Mouse (Mus musculus) ES-Bruce4 (cell line): ENCODE data around the gene Cfap43. TPM values are rescaled to one million over a fixed set of nuclear protein-coding genes. Genes with fewer than 3 reads are reported as not detected.

Source experiments
- H3K27ac ChIP-seq: 2 replicates; pipeline ENCODE4 v1.5.1; 2012; ENCODE audit warnings: low read length, inconsistent platforms; ENCODE audit not compliant: insufficient read depth
- H3K27me3 ChIP-seq: 2 replicates; pipeline ENCODE4 v1.6.1; 2012; ENCODE audit warnings: mild to moderate bottlenecking, low read length, inconsistent platforms; ENCODE audit not compliant: control insufficient read depth, poor library complexity, insufficient read depth, severe bottlenecking
- H3K36me3 ChIP-seq: 2 replicates; pipeline ENCODE4 v1.6.1; 2012; ENCODE audit warnings: inconsistent platforms, mild to moderate bottlenecking, low read length, moderate library complexity; ENCODE audit not compliant: control insufficient read depth, poor library complexity, insufficient read depth, severe bottlenecking
- H3K4me1 ChIP-seq: one replicate; pipeline ENCODE4 v1.8.1; 2011; ENCODE audit warnings: low read length; ENCODE audit not compliant: control insufficient read depth, insufficient read depth
- H3K4me3 ChIP-seq: 2 replicates; pipeline ENCODE4 v1.5.1; 2011; ENCODE audit warnings: low read depth, mild to moderate bottlenecking, low read length
- H3K9ac ChIP-seq: 2 replicates; pipeline ENCODE4 v1.6.1; 2012; ENCODE audit warnings: low read depth, mild to moderate bottlenecking, inconsistent platforms; ENCODE audit not compliant: poor library complexity, severe bottlenecking
- H3K9me3 ChIP-seq: replicated peaks from 2 replicates; pipeline ENCODE4 v1.6.1; 2012; ENCODE audit warnings: mild to moderate bottlenecking, low read length, inconsistent platforms; ENCODE audit not compliant: control insufficient read depth, poor library complexity, insufficient read depth, severe bottlenecking
- CTCF ChIP-seq: IDR thresholded peaks from one replicate; pipeline ENCODE4 v1.8.1; 2011; ENCODE audit warnings: low read depth, low read length
- EP300 ChIP-seq: IDR thresholded peaks from 2 replicates; pipeline ENCODE4 v1.6.1; 2011; ENCODE audit warnings: low read depth, low read length; ENCODE audit not compliant: insufficient read depth
- POLR2A ChIP-seq: IDR thresholded peaks from one replicate; pipeline ENCODE4 v1.8.1; 2011; ENCODE audit warnings: low read length; ENCODE audit not compliant: insufficient read depth
- polyA plus RNA-seq: library from polyadenylated mRNA; stranded (reverse); fragments of >200 nt; gene quantifications from 2 replicates; pipeline ENCODE4 v1.2.4, GENCODE M21; 2011; ENCODE audit warnings: low read depth; ENCODE audit not compliant: missing spikeins, insufficient read depth, insufficient read length

The Cfap43 gene
- 7.9 and 10.4 TPM in 2 replicates for polyA plus RNA-seq

DNA sequence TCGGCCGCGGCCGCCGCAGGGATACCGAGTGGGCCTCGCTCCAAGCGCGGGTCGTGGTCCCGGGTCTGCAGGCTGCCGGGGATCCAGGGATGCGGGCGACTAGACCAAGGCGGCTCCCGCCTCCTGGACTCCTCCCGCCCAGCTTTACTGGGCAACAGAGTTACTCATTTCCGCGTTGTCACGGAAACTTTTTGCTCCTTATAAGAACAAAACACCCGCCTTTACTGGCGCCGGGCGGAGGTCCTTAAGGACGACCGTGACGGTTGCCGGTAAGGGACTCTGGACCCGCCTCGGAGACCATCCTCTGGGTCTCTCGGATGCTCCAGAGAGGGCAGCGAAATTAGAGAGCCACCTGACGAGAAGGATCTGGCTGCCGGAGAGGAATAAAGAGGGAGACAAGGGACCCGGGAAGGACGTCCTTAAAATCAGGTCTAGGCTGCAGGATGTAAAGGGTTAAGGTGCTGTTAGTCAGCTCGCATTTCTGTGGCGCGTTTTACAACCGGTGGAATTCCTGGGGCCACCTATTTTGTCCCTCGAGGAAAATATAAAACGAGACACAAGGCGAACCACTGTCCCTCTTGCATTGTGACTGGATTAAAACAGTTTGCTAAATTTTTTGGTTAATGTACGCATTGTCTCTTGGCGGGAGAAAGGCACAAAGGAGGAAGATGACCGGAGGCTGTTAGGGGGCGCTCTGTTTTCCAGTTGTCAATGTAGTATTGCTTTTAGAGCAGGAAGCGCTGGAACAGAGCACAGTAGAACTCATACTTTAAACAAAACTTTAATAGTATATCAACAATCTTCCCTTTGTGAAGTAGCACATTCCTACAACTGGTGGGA lies at the start of gene Cfap43, which contains the start of gene Itprip:
Gene Cfap43 (minus strand): TSS at position 162 of the 840 bp plus-strand sequence.
Gene Itprip (minus strand): TSS at position 174 of the 840 bp plus-strand sequence.
- TF ChIP-seq CTCF (peak; percentile 9), EP300 (no peak)
- peak within 1 kb of the TSS; percentile 86 for H3K4me3 ChIP-seq
- no peaks in the 10 kb centered on the region for H3K4me1 ChIP-seq
- H3K27ac ChIP-seq, result no peak within 1 kb of the TSS
- H3K9ac ChIP-seq, result peak within 1 kb of the TSS; percentile 59
- H3K27me3 ChIP-seq, result no peaks in the 10 kb centered on the region; the same call in 1 of the 2 replicates
- no peaks in the 10 kb centered on the region for H3K36me3 ChIP-seq
- H3K9me3 ChIP-seq, result no peaks in the 10 kb centered on the region

- Histone ChIP-seq H3K9me3 (no peaks in the 10 kb centered on the region), H3K27me3 (no peaks in the 10 kb centered on the region), H3K4me1 (no peaks in the 10 kb centered on the region), H3K36me3 (no peaks in the 10 kb centered on the region), H3K9ac (no peak overlapping the region), H3K4me3 (no peak overlapping the region), H3K27ac (no peak overlapping the region)
- TF ChIP-seq POLR2A (no peak), EP300 (no peak), CTCF (no peak)
Measured at GRCm38 (mm10) chr19:47958181-47958580, 39.1 kb upstream of the Cfap43 start.

- Histone ChIP-seq H3K36me3 (no peaks in the 10 kb centered on the region), H3K4me1 (no peaks in the 10 kb centered on the region), H3K27me3 (no peaks in the 10 kb centered on the region), H3K9ac (no peak overlapping the region), H3K4me3 (no peak overlapping the region), H3K27ac (no peak overlapping the region), H3K9me3 (no peaks in the 10 kb centered on the region)
- TF ChIP-seq CTCF, result no peak
- no peak for TF ChIP-seq POLR2A
- no peak for TF ChIP-seq EP300
Measured at GRCm38 (mm10) chr19:47953169-47953568, 34.1 kb upstream of the Cfap43 start.

- Histone ChIP-seq H3K36me3 (no peaks in the 10 kb centered on the region), H3K4me3 (no peak overlapping the region), H3K9ac (no peak overlapping the region), H3K4me1 (no peaks in the 10 kb centered on the region), H3K27ac (no peak overlapping the region), H3K27me3 (no peaks in the 10 kb centered on the region), H3K9me3 (no peaks in the 10 kb centered on the region)
- TF ChIP-seq EP300 (no peak), CTCF (no peak), POLR2A (no peak)
Measured at GRCm38 (mm10) chr19:47950946-47951345, 31.9 kb upstream of the Cfap43 start.

GRCm38 (mm10) chr19:47946821-47947465 lies 27.9 kb upstream of the Cfap43 start:
- no peaks in the 10 kb centered on the region for H3K27me3 ChIP-seq
- H3K9ac ChIP-seq, result no peak overlapping the region
- no peak for TF ChIP-seq POLR2A
- TF ChIP-seq CTCF, result no peak
- no peak for TF ChIP-seq EP300
- no peaks in the 10 kb centered on the region for H3K9me3 ChIP-seq
- no peak overlapping the region for H3K27ac ChIP-seq
- no peak overlapping the region for H3K4me3 ChIP-seq
- H3K36me3 ChIP-seq, result no peaks in the 10 kb centered on the region
- H3K4me1 ChIP-seq, result no peaks in the 10 kb centered on the region

DNA sequence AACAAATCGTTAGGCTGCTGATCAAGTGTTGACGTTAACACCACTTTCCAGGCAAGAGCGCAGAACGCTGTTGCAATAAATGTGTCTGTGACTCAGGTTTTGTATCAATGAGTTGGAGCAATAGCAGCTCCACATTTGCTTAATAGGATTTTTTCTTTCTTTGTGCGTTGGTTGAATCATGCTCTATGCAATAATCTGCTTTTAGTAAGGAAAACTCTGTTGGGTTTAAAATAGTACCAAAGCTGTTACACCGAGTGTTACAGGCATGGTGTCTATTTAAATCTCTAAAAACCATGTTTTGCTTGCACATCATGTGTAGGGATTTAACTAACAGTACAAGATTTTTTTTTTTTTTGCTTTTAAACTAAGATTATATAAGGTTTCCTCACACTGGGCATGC lies 20.3 kb upstream of the Cfap43 start:
- H3K27ac ChIP-seq, result no peak overlapping the region

More for the DNA sequence above, 20.3 kb upstream of the Cfap43 start:
- Histone ChIP-seq H3K4me1 (no peaks in the 10 kb centered on the region), H3K9ac (no peak overlapping the region), H3K4me3 (no peak overlapping the region), H3K27me3 (no peaks in the 10 kb centered on the region), H3K9me3 (no peaks in the 10 kb centered on the region), H3K36me3 (no peaks in the 10 kb centered on the region)
- TF ChIP-seq POLR2A, result no peak
- no peak for TF ChIP-seq CTCF
- no peak for TF ChIP-seq EP300
